ENCODE assay signal across 8 mouse cellular contexts in genomic region chr1:44102259-44102717, GRCm38 (mm10). TPM values are rescaled to one million over a fixed set of nuclear protein-coding genes. Genes with fewer than 3 reads are reported as not detected.
DNase-seq lines count a peak whose midpoint lies in the region; ATAC-seq lines count a peak whose summit lies in the region.

Gene Tex30 (minus strand): TSS chr1:44102441.

- H3K36me3 ChIP-seq in hindbrain, embryonic 12.5 days: peaks cover 17% of the 10 kb centered on the region

- H3K4me1 ChIP-seq in hindbrain, embryonic 12.5 days: peaks cover 9% of the 10 kb centered on the region

- peak within 1 kb of the TSS; percentile 71 for H3K4me2 ChIP-seq in hindbrain, embryonic 12.5 days (replicated peaks)

- peak within 1 kb of the TSS; percentile 71 for H3K4me3 ChIP-seq in hindbrain, embryonic 12.5 days

- no peaks in the 10 kb centered on the region for H3K27me3 ChIP-seq in hindbrain, embryonic 12.5 days

- H3K9me3 ChIP-seq in hindbrain, embryonic 12.5 days (replicated peaks): no peaks in the 10 kb centered on the region

- peak; percentile 99 for ATAC-seq in hindbrain, embryonic 12.5 days (ENCODE audit: low FRiP score)

- DNase-seq in NIH3T3 (ENCODE audit: low read depth): peak; percentile 98
- peak; percentile 95 to 98 for DNase-seq in cerebellum, postnatal 10 days
- peak; percentile 87 to 91 for DNase-seq in frontal cortex, postnatal 10 days (ENCODE audit: low spot score in 2 of 2)
- DNase-seq in layer of hippocampus, postnatal 14 days (ENCODE audit: low spot score in 2 of 2): peak; percentile 89 to 95
- peak; percentile 93 for DNase-seq in lung, postnatal 14 days
- DNase-seq in retina, adult 2 months (ENCODE audit: low read depth, low spot score): peak; percentile 85
- peak; percentile 91 to 95 for DNase-seq in thymus, postnatal 36 days

- peak within 1 kb of the TSS; percentile 85 for H3K27ac ChIP-seq in hindbrain, embryonic 12.5 days

- peak within 1 kb of the TSS; percentile 73 for H3K9ac ChIP-seq in hindbrain, embryonic 12.5 days

- under 1% methylated on average over 55 of the region's 55 CpGs for WGBS in hindbrain, embryonic 12.5 days

RNA-seq across cellular contexts. Expression of gene Tex30, which starts in this region (rescaled TPM):
- polyA plus RNA-seq in hindbrain, embryonic 12.5 days (2016; fragmentation: Nextera tagmentation; extraction: Ambion mirVana): 62.8 and 66.0 TPM in 2 replicates
- 1 to 10 TPM; 6.2 to 8.2 TPM for total RNA-seq in layer of hippocampus, postnatal 14 days (2021)

Comparison
In these comparisons a context has a peak if more than half of its experiments do, and no peak if none do; other contexts are left out.
1. Peak in every context shown above with its lines: DNase-seq, ATAC-seq, H3K4me3 ChIP-seq and H3K27ac ChIP-seq.